Mouse (Mus musculus): Measurements from ENCODE around the gene Atg7.

The Atg7 gene

DNA sequence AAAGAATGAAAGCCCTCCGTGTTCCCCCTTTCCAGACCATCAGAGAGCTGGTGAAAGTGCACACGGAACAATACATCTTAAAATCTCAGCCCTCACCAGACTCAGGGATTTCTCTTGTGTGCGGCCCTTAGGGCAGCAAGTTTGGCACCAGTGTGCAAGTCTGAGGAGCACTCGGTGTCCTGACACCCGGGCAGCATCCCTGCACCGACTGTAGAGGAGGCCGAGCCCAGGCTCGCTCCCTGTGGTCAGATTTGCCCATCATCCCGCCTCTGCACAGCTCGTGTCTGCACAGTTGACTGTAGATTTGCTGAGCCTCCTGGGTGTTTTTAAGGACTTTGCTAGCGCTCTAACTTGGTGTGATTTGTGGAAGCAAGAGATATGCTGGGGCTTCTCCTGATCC lies 94.3 kb downstream of the Atg7 start:
- DNase-seq, result no peak

DNA sequence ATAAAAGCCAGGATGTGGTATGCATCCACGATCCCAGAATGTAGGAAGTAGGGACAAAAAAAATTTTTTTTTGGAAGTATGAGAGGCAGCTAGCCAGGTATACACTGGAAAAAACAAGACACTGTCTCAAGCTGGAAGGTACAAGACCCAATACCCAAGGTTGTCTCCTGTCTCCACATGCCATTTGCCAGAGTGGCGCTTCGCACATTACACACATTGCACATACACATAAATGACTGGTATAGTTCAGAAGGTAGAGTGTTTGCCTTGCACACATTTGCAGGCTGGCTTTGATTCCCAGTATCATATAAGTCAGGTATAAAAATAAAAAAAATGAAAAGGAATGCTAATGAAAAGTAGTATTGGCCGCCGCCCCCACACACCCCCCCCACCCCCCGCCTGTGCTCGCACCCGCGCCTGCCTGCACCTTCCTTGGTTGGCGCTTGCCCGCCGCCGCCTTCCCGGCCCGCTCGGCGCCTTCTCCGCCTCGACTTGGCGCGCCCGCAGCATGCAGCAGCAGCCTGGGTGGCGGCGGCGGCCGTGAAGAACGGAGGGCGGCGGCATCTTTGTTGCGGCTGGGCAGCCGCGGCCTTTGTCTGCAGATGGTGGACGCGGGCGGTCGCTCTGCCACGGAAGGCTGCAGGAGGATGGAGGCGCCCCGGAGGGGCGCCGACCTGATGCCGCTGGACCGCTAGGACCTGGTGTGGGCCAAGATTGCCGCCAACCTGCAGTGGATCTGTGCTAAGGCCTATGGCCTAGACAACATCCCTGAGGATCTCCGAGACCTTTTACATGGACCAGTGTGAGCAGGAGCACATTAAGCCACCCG lies 95.2 kb downstream of the Atg7 start:
- DNase-seq, result no peak

DNA sequence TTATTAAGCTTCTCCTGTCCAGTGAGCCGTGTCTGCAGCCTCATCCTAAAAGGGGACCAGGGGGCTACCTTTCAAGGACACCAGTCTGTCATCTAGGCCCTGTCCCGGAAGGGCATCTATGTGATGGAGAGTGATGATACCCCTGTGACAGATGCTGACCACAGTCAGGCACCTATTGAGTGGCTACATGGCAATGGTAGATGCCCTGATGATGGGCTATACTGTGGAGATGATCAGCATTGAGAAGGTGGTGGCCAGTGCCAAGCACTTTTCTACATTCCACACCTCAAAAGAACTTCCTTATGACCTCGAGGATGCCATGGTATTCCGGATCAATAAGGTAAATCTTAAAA lies 95.8 kb downstream of the Atg7 start:
- DNase-seq, result no peak

DNA sequence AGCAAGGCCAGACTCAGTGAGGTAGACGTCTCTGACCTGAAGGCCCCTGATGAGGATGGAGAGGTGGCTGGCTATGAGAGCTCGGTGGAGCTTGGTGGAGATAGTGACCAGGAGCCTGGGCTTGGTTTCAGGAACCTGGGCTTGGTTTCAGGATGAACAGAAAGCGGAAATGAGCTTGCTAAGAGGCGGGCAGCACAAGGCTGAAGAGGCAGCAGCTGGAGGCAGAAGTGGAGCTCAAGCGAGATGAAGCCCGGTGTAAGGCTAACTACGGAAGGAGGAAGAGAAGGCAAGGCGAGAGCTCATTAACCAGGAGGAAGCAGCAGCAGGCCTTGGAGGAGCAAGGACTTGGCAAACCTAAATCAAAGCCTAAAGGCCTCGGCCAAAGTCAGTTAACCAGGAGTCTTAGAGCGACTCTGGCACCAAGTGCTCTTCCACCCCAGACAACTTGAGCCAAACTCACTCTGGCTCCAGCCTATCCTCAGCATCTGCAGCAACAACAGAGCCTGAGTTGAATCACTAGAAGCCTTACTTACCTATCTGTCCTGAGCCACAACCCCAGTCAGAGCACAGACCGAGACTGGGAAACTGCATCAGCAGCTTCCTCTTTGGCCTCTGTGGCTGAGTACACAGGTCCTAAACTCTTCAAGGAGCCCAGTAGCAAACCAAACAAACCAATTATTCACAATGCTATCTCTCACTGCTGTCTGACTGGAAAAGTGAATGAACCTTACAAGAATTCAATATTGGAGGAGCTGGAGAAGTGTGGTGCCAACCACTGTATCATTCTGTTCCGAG lies 99.5 kb downstream of the Atg7 start:
- no peak for DNase-seq

DNA sequence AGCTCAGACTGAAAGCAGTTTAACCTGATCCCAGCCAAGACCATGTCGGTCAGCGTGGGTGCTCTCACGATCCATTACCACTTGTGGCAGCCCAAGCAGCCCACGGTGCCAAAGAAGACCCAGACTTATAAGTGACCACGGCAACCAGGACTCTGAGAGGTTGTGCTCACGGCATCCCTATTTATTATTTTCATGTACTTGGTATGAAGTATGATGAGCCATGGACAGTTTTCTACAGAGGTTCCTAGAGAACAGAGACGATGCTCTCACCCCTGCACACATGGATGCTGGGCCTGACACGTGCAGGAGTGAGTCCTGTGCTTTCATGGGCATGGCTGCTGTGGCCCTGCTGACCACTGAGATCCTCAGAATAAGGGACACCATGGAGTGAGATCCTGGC lies 100.2 kb downstream of the Atg7 start:
- no peak for DNase-seq

DNA sequence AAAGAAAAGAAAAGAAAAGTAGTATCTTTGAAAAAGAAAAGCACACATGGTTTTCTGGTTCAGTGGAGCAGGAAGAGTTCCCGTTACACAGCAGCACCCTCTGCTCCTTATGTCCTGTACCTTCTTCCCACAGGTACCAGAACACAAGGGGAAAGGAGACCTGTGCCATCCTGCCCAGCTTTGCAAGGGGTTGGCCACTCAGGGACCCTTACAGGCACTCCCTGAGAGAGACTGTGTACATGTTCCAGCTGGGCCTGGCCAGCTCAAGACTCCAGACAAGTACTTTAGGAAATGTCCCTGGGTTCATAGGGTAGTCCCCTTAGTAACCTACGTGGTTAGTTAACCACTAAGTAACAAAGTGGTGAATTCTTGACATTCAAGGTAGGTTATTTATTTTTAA lies 100.9 kb downstream of the Atg7 start:
- no peak for DNase-seq

DNA sequence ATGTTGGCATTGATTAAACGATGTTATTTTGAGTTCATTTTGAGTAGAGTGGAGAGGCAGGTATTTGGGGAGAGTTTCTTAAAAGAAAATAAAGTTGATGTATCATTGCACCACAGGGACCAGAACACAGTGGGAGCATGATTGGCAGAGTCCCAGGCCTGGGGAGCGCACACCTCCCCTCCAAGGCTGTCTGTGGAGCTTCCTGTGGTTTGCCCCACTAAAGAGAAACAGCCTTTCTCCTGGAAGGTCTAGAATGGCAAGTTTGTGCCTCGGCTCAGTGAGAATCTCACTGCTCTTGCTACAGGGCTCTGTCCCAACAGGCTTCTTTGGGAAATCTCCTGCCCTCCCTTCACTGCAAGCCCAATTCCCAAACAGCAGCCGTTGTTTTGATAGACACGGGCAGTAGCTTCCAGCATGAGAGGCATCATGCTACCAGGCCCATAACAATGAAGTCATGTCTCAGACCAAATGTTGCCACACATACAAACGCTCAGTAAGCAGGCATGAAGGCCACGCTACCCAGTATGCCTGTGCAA lies 103.6 kb downstream of the Atg7 start:
- no peak for DNase-seq

DNA sequence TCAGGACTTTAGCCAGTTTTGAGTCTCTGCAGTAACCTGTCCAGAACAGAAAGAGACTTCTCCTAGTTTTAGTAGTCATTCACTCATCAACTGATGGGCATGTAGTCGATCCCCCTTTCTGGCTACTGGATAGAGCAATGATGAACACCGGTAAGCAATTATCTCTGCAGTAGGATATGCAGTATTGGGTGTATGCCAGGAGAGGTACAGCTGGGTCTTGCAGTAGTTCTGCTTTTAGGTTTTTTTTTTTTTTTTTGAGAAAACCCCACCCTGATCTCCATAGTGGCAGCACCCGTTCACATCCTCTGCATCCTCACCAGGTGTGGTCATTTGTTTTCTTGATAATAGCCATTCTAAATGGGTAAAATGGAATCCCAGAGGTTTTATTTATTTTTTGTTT lies 105.5 kb downstream of the Atg7 start:
- DNase-seq, result no peak

DNA sequence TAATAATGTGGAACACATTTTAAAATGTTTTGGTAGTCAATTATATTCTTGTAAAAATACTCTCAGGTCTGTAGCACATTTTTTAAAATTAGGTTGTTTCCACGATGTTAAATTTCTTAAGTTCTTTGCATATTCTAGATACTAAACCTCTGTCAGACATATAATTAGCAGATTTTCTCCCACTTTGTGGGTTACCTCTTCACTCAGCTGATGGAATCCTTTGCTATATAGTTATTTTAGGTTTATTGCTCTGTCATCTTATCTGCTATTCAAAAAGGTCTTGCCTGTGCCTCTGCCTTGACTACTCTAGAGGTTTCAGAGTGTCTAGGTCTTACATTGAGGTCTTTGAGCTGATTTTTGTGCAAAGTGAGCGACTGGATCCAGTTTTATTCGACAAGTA lies 106.0 kb downstream of the Atg7 start:
- DNase-seq, result no peak

DNA sequence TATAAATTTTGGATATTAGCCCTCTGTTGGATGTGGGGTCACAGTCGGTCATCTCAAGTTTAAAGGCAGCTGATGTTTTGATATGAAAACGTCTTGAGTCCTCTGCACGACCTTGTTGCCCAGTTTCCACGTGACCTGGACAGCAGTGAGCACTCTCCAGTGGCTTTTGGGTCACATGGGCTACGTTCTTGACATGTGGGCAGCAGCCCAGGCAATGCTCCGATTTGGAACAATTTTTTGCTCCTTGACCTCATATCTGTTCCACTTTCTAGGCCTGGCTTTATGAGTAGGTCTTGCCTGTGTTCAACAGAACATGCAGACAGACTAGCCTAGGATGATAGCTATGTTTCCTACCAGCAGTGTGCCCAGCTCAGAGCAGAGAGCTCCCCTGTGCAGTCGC lies 115.9 kb downstream of the Atg7 start:
- peak in 1 of 2 experiments; percentile 57 for DNase-seq

DNA sequence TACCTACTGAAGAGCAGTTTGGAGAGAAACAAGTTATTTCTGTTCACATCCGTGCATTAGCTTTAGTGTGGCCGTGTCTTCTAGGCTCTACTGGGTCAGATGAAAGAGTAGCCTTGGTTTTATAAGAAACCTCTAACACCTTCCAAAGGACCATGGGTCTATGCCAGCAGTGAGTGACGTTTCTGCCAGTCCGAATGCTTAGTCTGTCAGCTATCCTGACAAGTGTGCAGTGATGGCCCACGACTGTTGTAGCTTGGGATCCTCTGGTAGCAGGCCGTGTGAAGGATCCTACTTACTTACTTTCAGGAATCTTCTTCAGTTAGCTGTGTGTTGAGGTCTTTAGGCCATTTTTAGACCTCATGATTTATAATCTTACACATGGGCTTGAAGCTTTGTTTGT lies 123.4 kb downstream of the Atg7 start:
- peak in 1 of 2 experiments; percentile 25 for DNase-seq

DNA sequence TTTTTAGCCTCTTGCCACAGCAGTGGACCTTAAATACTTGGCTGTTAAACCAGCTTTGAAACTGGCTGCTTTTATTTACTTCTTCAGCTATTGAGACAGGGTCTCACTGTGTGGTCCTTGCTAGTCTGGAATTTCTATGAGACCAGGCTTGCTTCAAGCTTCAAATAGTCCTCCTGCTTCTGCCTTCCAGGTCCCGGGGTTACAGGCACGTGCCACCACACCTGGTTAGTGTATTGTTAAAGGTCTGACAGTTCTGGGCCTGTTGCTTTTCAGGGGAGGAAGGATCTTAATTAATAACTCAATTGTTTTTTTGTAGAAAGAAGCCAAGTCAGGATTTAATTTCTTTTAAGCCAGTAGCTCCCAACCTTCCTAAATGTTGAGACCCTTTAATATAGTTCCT lies 124.8 kb downstream of the Atg7 start:
- DNase-seq, result no peak

DNA sequence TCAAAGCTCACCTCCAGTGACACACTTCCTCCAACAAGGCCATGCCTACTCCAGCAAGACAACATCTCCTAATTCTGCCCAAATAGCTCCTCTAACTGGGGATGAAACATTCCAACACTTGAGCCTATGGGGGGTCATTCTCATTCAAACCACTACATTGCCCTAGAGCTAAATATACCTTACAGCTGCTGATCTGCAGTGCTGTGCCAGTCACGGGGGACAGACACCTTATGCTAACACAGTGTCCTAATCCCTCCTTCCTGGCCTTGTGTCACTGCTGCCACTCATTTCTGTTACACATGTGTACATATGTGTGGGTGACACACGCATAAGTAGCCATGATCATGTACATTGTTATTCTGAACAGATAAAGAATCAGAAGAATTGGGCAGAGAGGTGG lies 127.4 kb downstream of the Atg7 start:
- DNase-seq, result no peak

DNA sequence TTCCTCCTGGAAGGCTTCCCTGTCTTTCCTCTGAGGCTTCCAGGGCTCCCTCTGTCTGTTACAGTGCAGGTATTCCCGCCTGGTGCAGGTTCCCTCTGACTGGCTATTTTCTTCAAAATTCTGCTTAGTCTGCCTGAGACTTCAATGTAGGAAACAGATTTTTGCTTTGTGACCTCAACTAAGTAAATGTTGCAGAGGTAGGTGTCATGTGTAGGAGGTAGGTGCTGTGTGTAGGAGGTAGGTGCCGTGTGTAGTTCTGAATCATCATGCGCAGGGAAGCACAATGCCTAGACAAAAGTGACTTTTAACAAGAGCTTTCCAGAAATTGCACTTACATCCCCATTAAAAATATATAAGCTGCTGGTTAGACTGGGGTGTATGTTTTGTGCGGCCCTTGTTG lies 128.6 kb downstream of the Atg7 start:
- no peak for DNase-seq

DNA sequence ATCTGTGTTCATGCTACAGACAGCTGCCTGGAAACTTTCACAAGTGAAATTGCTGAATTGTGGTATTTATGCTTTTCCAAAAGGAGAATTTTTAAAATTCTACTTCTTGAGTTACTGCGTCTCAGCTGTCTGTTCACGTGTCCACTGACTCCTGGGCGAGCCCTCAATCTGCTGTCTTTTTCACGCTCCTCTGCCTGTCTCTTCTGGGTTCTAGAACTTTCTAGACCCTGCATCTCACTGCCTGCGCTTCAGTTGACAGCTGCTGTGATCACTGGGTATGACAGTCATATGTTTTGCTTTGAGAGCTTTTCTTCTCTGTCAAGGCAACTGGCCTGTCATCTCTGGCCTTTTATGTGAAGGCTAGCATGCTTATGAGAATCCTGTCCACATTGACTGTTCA lies 132.3 kb downstream of the Atg7 start:
- DNase-seq, result no peak

DNA sequence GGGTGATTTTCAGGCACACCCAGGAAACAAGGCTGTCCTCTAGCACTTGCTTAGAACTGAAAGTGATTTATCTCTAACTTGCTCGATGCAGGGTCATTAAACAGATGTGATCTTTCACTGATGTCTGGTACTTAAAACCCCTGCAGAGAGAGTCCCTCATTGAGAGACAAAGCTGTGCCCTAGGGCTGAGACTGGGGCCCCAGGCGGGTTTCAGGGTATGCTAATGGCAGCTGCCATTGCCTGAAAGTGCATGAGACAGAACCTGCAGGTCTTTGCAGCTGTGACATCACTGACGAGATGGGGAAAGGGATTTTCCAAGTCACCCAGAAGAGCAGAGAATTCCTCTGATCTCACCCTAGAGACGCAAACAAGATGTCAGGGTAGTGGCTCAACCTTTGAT lies 135.0 kb downstream of the Atg7 start:
- DNase-seq, result no peak

DNA sequence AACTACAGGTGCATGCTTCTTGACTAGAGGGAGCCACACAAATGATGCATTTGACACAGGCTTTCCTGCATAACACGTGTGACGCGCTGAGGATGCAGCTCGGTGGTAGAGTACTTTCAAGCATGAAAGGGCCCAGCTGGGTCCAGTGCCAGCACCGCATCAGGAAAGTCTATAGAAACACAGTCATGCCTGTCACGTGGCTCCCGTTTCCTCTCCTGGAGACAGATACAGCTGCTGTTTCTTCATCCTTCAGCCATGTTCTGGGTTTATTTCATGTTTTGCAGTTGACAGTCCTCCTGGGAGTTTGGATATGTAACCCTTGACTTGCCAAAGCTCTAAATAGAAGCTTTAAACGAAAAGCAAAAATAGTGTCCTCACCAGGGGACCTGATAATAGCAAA lies 135.8 kb downstream of the Atg7 start:
- no peak for DNase-seq

DNA sequence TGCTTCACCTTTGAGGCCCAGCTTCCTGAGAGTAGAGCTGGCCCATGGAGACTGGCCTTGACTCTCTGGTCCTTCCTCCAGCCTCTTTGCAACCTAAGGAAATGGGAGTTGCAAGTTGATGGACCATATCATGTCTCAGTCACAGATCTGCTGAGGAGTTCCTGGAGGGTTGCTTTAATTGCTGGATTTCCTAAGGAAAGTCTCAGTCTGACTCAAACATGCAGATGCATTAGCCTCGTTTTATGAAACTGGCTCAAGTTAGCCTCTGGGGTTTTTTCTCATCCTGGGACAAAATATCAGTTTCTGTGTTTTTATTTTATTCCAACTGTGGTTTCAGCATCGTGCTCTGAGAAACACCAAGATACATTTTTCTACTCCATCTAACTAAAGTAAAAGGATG lies 137.7 kb downstream of the Atg7 start:
- no peak for DNase-seq

DNA sequence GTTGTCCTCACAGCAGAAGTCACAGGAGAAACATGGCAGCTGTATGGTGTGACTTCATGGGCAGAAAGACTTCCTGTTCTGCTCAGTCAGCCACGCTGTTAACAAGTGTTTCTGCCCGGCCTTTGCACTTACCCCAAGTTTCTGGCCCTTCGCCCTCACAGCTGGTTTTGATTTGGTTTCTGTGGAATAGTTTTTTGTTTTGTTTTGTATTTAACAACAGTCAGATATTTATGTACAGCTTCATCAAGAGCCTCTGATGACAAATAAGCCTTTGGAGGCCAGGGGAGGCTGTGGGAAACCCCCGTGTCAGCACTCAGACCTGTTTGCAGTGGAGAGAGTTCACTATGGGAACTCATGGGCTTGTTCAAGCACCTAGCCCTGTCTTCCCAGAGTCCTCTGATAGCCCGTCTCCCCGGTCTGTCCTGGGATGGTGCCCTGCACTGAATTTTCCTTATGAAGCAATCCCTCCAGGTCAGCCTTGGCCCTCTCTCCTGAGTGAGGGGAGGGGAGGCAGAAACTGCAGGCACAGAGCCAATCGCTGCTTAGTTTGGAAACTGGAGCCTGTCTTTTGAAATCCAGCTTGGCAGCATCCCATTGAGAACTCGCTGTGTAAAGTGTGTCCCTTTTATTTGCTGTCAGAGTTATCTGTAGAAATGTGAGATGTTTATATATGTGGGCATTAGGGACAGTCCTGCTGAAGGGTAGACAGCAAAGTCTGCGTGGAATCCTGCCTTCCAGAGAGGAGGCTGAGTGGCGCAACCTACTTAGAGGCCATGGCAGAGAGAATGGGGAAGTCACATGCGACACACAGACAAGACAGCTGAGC lies 138.7 kb downstream of the Atg7 start:
- peak; percentile 47 to 49 for DNase-seq

DNA sequence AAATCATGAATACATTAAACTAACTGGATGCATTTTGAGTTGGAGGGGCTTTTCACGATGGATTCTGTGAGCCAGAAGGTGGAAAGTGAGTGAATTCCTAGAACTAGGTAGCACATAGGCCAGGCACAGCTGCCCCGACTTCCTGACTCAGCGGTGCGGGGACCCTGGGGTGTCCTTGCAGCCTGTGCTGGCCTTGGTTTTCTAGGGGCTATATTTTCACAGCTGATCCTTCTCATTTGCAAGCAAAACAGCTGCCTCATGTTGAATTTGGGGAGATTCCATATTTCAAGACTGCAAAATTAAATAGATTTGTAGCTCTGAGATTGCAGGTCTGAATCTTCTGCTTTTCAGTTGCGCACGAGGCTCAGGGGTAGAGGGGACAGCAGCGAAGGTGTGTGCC lies 139.6 kb downstream of the Atg7 start:
- no peak for DNase-seq

DNA sequence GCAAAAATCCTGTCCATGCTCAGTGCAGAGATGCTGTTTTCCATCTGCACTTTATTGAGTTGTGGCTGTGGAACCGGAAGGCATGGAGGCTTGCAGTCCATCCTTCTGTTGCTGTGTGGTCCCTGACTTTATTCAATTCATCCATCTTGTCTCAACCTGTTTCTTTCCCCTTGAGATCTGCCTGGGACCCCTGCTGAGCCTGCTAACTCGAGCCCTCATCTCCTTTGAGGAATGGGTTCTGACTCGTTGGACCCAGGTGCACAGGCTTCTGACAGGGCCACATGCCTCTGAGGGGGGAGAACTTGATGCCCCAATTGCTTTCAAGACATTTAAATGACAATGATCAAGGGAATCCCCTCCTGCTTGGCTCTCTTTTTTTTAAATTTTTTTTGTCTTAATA lies 143.6 kb downstream of the Atg7 start:
- DNase-seq, result no peak

DNA sequence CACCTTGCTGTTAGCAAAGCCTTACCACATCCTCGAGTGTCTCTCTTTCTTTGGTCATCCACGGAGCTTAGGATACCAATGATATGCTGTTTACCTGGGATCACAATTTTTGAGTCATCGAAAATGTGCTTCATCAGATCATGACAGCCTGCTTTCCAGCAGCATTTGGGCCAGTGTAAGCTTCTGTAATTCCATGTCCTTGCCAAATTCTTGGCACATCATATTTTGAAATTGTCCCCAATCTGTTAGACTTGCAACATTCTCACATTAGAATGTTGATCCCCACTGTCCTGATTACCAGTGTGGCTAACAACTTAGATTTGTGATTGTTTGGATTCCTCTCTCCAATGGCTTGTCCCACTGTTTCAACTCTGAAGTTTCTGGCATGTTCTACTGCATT lies 144.7 kb downstream of the Atg7 start:
- DNase-seq, result no peak

DNA sequence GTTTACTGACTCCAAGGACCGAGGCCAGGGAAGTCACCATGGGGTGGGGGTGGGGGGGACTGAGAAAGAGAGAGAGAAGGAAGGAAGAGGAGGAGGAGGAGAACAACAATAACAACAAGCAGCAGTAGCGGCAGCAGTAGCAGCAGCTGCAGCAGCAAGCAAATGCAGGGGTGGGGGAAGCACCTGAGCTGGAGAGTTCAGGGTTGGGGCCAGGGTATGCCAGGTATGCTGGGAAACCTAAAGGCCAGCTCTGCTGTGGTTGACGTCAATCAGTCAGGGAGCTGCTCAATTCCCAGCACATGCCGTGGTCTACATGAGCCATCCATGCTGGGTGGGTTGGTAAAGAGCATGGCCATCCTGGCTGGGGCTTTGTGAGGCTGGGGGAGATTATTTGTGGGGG lies 145.8 kb downstream of the Atg7 start:
- DNase-seq, result no peak

Measured in kidney, postnatal 25 days (tissue).